In the genomic region with DNA sequence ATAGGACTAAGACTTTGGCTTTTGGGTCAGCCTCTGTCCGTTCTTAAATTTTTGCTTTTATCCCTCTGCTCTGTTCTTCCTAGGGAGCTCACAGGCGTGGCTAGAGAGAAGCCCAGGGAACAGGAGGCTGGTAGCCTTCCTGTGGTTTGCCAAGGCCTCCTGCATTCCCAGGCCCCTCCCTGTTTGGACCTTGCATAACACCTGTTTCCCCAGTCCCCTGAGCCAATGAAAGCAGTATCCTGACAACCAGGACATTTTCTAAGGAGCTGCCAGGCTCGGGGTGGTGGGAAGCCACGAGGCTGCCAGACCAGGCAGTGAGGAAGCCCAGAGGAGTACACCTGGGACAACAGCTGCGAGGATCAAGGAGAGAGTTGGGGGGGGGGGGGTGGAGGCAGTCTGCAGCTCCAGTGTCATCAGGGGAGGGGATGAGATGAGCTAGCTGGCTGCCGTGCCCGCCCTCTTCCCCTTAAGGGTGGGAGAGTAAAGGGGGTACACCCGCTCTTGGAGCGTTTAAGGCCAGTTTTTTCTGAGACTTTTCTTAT, we compare ENCODE assay signal across 18 mouse cellular contexts. TPM values are rescaled to one million over a fixed set of nuclear protein-coding genes. Genes with fewer than 3 reads are reported as not detected.
"Had no signal": no experiment of that assay in that cellular context is flagged by ENCODE, and none has a peak within 500 bp of the region (broad histone marks: within the 10 kb centered on the region; RNA-seq: fewer than 3 reads in every experiment).

No protein-coding gene starts in this region.

- H3K4me3 ChIP-seq: layer of hippocampus, adult 2 months; limb, embryonic 12.5 days; liver, embryonic 13.5 days; megakaryocyte, embryonic 14.5 days; midbrain, embryonic 15.5 days; neural tube, embryonic 13.5 days had no signal

- H3K4me1 ChIP-seq: limb, embryonic 12.5 days; liver, embryonic 13.5 days; megakaryocyte, embryonic 14.5 days; midbrain, embryonic 15.5 days had no signal

- DNase-seq: kidney, adult 9 months; kidney, postnatal 4 days; liver; liver, embryonic 13.5 days; liver, postnatal 0 days; retina, postnatal 1 day; right cerebral cortex, postnatal 14 days; thymus, postnatal 4 days had no signal

RNA-seq across cellular contexts. Expression of a gene that starts 50.3 kb away (rescaled TPM):
- total RNA-seq: layer of hippocampus, adult 2 months; left cerebral cortex, postnatal 36 days; monocyte, adult 5-6 weeks had no signal
- polyA plus RNA-seq: kidney, postnatal 0 days; liver, embryonic 13.5 days; liver, postnatal 0 days; macrophage; small intestine, adult 2 months had no signal
